Mouse (Mus musculus): ENCODE measurements around the gene Rps15. TPM values are rescaled to one million over a fixed set of nuclear protein-coding genes. Genes with fewer than 3 reads are reported as not detected.

Gene Rps15
- total and polyA plus RNA-seq, 2 experiments: 510 to 1,012 TPM

DNA sequence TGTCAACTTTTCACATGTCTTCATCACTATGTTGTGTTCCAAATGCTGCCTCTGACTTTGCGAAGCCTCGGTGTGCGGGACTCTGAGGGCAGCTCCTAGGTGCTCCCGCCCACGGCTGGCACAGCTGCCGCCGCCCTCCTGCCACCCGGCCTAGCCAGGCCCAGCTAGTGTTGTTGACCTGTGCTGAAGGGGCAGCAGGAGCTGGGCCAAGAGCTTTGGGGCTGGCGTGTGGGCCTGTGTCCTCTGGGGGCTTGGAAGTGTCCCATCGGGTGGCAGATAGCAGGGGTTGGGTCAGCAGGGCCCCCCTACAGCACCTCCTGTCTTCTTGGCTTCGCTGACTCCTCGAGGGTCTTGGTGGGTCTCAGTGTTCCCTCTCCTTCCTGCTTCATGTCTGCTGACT, 13.0 kb upstream of the Rps15 start:
- Histone ChIP-seq H3K9ac (ENCODE audit: low read depth, low read length) (no peak overlapping the region), H3K27me3 (ENCODE audit: control insufficient read depth, insufficient read depth, low read length) (no peaks in the 10 kb centered on the region), H3K4me3 (ENCODE audit: insufficient read depth, low read depth, low read length) (no peak overlapping the region), H3K27ac (replicated peaks; ENCODE audit: insufficient read depth, low read depth, low read length) (peak overlapping the region; percentile 21; the same call in 1 of the 2 replicates), H3K79me2 (ENCODE audit: control insufficient read depth, insufficient read depth, low read length) (peaks cover 7% of the 10 kb centered on the region; the same call in 1 of the 2 replicates), H3K36me3 (ENCODE audit: control insufficient read depth, insufficient read depth, low read length) (peaks cover 31% of the 10 kb centered on the region), H3K4me1 (ENCODE audit: control insufficient read depth, insufficient read depth, low read length) (peaks cover 29% of the 10 kb centered on the region)
- DNase-seq (ENCODE audit: extremely low read depth, low read depth, low spot score): no peak
- WGBS: 42% methylated on average over 12 of the region's 12 CpGs
- TF ChIP-seq CTCF (IDR thresholded peaks at IDR 0.05; ENCODE audit: low read depth, low read length) (no peak), POLR2A (IDR thresholded peaks at IDR 0.05; ENCODE audit: extremely low read depth, insufficient read depth, low read length) (no peak)

DNA sequence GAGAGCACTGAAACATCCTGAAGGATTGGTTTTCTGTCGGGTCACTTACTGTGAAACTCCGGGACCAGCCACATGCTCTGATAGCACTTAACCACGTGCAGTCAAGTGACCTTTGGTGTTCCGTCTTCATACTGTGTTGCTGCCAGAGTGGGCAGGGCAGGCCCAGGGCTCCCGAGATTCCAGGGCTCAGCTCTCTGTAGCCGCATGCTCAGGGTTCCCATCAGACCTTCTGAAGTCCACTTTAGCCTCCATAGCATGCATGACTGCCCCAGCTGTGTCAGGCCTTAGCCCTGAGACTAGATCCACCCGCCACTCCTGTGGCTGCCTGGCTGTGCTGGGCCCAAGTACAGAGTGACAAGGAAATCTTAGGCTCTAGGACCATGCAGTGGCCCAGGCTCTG, 10.9 kb upstream of the Rps15 start:
- Histone ChIP-seq H3K27ac (replicated peaks; ENCODE audit: insufficient read depth, low read depth, low read length) (peak overlapping the region; percentile 81), H3K36me3 (ENCODE audit: control insufficient read depth, insufficient read depth, low read length) (peaks cover 42% of the 10 kb centered on the region), H3K9ac (ENCODE audit: low read depth, low read length) (peak overlapping the region; percentile 51), H3K4me3 (ENCODE audit: insufficient read depth, low read depth, low read length) (no peak overlapping the region), H3K4me1 (ENCODE audit: control insufficient read depth, insufficient read depth, low read length) (peaks cover 20% of the 10 kb centered on the region), H3K27me3 (ENCODE audit: control insufficient read depth, insufficient read depth, low read length) (no peaks in the 10 kb centered on the region), H3K79me2 (ENCODE audit: control insufficient read depth, insufficient read depth, low read length) (peaks cover 4% of the 10 kb centered on the region; the same call in 1 of the 2 replicates)
- peak; percentile 96 for DNase-seq (ENCODE audit: extremely low read depth, low read depth, low spot score)
- WGBS: 20% methylated on average over 7 of the region's 7 CpGs
- TF ChIP-seq CTCF (IDR thresholded peaks at IDR 0.05; ENCODE audit: low read depth, low read length): no peak
- TF ChIP-seq POLR2A (IDR thresholded peaks at IDR 0.05; ENCODE audit: extremely low read depth, insufficient read depth, low read length): no peak

DNA sequence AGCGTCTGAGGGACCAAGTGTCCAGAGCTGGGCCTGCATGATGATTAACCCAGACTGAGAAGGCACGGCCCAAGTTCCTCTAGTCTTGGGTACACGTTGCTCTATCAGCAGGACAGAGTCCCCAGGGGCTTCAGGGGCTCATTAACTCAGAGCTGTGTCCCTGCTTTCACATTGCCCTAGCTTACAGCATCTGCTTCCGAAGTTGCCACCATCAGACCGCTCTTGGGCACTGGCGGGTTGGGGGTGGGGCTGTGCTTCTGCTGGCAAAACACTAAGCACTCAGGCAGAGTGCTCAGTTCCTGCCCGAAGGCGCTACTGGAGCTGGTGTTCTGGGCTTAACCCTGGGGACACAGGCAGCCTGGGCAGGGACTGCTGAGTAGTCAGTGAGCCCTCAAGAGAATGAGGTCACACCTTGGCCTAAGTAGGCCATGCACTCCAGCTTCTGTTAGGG, 10.3 kb upstream of the Rps15 start:
- Histone ChIP-seq H3K27ac (replicated peaks; ENCODE audit: insufficient read depth, low read depth, low read length) (peak overlapping the region; percentile 81), H3K27me3 (ENCODE audit: control insufficient read depth, insufficient read depth, low read length) (no peaks in the 10 kb centered on the region), H3K79me2 (ENCODE audit: control insufficient read depth, insufficient read depth, low read length) (peaks cover 4% of the 10 kb centered on the region; the same call in 1 of the 2 replicates), H3K4me1 (ENCODE audit: control insufficient read depth, insufficient read depth, low read length) (peaks cover 20% of the 10 kb centered on the region), H3K9ac (ENCODE audit: low read depth, low read length) (peak overlapping the region; percentile 51), H3K4me3 (ENCODE audit: insufficient read depth, low read depth, low read length) (no peak overlapping the region), H3K36me3 (ENCODE audit: control insufficient read depth, insufficient read depth, low read length) (peaks cover 43% of the 10 kb centered on the region)
- DNase-seq (ENCODE audit: extremely low read depth, low read depth, low spot score): peak; percentile 78
- WGBS: 19% methylated on average over 8 of the region's 8 CpGs
- no peak for TF ChIP-seq CTCF (IDR thresholded peaks at IDR 0.05; ENCODE audit: low read depth, low read length)

DNA sequence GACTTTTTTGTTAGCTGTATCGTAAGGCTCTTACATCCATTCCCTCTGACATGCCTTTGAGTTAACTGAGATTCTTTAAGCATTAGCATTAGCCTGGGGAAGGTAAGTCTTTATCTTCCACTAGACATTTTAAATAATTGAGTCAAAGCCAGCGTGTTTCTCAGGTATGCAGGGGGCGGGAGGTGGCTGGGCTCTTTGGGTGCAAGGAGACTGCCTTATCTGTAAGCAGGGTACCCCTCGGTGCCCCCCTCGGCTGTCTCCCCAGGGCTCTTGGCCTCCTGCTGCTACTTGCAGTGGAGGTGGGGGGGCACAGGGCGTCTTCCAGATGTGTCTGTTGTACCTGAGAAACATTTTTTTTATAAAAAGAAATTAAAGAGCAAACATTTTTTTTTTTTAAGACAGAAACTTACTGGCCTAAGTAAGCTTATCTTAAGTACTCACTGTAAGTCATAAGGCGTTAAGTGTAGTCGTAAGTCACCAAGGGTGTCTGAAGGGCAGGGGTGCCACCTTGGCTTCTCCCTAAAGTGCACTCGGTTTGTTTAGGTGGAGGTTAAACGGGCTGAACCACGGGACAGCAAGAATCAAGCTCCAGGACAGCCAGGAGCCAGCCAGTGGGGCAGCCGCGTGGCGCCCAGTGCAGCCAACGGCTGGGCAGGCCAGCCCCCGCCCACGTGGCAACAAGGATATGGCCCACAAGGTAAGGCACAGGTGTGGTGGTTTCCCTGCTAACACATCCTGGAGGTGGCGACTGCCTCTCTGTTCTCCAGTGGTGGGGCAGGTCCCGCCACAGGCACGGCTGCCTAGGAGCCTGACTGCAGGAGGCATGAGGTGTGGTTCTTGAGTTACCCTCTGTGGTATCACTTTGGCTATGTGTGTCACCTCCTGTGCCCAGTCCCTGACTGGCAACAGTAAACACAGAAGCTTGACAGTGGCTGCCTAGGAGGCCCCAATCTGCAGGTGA, 9.5 kb upstream of the Rps15 start:
- no peak for TF ChIP-seq CTCF (IDR thresholded peaks at IDR 0.05; ENCODE audit: low read depth, low read length)
- TF ChIP-seq POLR2A (IDR thresholded peaks at IDR 0.05; ENCODE audit: extremely low read depth, insufficient read depth, low read length): no peak
- Histone ChIP-seq H3K4me3 (ENCODE audit: insufficient read depth, low read depth, low read length) (no peak overlapping the region), H3K4me1 (ENCODE audit: control insufficient read depth, insufficient read depth, low read length) (peaks cover 20% of the 10 kb centered on the region), H3K27me3 (ENCODE audit: control insufficient read depth, insufficient read depth, low read length) (no peaks in the 10 kb centered on the region), H3K79me2 (ENCODE audit: control insufficient read depth, insufficient read depth, low read length) (peaks cover 4% of the 10 kb centered on the region; the same call in 1 of the 2 replicates), H3K36me3 (ENCODE audit: control insufficient read depth, insufficient read depth, low read length) (peaks cover 41% of the 10 kb centered on the region), H3K9ac (ENCODE audit: low read depth, low read length) (no peak overlapping the region; the same call in 1 of the 2 replicates), H3K27ac (replicated peaks; ENCODE audit: insufficient read depth, low read depth, low read length) (peak overlapping the region; percentile 81)
- no peak for DNase-seq (ENCODE audit: extremely low read depth, low read depth, low spot score)
- whole genome bisulfite sequencing: 62% methylated on average over 20 of the region's 20 CpGs

DNA sequence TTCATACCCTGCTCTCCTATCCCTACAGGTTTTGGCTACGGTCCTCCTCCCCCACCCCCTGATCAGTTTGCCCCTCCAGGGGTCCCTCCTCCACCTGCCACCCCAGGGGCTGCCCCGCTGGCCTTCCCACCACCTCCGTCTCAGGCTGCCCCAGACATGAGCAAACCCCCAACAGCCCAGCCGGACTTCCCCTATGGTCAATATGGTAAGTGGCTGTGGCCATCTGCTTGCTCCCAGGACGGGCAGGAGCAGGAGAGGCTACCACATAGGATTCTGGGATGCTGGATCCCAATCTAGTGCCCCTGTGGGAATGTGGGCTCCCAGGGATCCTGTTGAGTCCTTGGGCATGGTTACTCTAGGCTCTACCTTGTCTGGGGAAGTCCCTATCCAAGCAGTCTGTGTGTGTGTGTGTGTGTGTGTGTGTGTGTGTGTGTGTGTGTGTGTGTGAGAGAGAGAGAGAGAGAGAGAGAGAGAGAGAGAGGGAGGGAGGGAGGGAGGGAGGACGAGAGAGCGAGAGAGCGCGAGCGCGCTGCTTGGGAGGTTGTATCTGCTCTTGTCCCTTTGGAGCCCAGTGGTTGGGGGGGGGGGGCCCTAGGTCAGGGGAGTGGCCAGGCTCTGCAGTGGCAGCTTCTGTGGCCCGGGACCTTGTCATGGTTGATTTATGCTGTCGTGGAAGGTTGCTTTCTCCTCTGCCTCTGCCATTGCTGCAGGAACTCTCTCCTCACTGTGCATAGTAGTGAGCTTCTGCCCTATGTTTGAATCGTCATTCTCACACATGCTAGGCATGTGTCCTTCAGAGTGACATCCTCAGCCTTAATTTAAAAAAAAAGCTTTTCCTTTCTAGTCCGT, 6.8 kb upstream of the Rps15 start:
- Histone ChIP-seq H3K79me2 (ENCODE audit: control insufficient read depth, insufficient read depth, low read length) (peaks cover 4% of the 10 kb centered on the region; the same call in 1 of the 2 replicates), H3K27me3 (ENCODE audit: control insufficient read depth, insufficient read depth, low read length) (no peaks in the 10 kb centered on the region), H3K4me1 (ENCODE audit: control insufficient read depth, insufficient read depth, low read length) (peaks cover 14% of the 10 kb centered on the region), H3K9ac (ENCODE audit: low read depth, low read length) (no peak overlapping the region), H3K27ac (replicated peaks; ENCODE audit: insufficient read depth, low read depth, low read length) (no peak overlapping the region), H3K36me3 (ENCODE audit: control insufficient read depth, insufficient read depth, low read length) (peaks cover 34% of the 10 kb centered on the region), H3K4me3 (ENCODE audit: insufficient read depth, low read depth, low read length) (no peak overlapping the region)
- TF ChIP-seq CTCF (IDR thresholded peaks at IDR 0.05; ENCODE audit: low read depth, low read length) (no peak), POLR2A (IDR thresholded peaks at IDR 0.05; ENCODE audit: extremely low read depth, insufficient read depth, low read length) (no peak)
- WGBS: 82% methylated on average over 10 of the region's 15 CpGs
- DNase-seq (ENCODE audit: extremely low read depth, low read depth, low spot score): no peak

Measured in liver, adult 2 months (tissue).